17 mouse cellular contexts compared by ENCODE assay signal in the genomic region with DNA sequence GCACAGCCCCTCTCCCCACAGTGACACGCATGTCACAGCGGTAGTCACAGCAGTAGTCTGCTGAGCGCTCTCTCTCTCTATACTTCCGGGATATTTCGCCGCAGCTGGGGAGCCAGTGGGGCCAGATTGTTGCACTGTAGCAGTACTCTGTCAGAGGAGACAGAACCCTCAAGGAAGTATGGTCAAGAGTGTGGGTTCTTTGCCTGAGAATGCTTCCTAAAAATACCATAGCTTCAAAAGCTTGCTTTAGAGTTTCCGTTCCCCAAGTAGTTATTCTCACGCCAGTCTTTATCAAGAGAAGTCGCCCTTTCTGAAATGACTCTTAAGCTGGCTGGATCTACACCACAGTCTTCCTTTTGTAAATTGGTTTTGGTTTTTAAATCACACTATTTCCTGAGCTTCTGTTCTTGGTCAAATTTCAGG. TPM values are rescaled to one million over a fixed set of nuclear protein-coding genes. Genes with fewer than 3 reads are reported as not detected.
DNase-seq lines count a peak whose midpoint lies in the region; ATAC-seq and TF ChIP-seq lines count a peak whose summit lies in the region.
"Had no signal": no experiment of that assay in that cellular context is flagged by ENCODE, and none has a peak within 500 bp of the region (broad histone marks: within the 10 kb centered on the region; RNA-seq: fewer than 3 reads in every experiment).

No protein-coding gene starts in this region.

- H3K27ac ChIP-seq in lung, postnatal 0 days (ENCODE audit: low read length) = no peak overlapping the region
- peak overlapping the region; percentile 68 for H3K27ac ChIP-seq in bone marrow macrophage, adult 2 months (ENCODE audit: insufficient read depth, low read depth, low read length)
- H3K27ac ChIP-seq: embryonic facial prominence, embryonic 12.5 days; heart, adult 2 months; kidney, postnatal 0 days; limb, embryonic 13.5 days; lung, embryonic 15.5 days; stomach, postnatal 0 days had no signal

- no peak overlapping the region for H3K9ac ChIP-seq in lung, postnatal 0 days (replicated peaks; ENCODE audit: low read depth)
- H3K9ac ChIP-seq: embryonic facial prominence, embryonic 12.5 days; limb, embryonic 13.5 days; lung, embryonic 15.5 days had no signal

- H3K4me2 ChIP-seq in lung, postnatal 0 days (replicated peaks; ENCODE audit: low read depth, low read length) = no peak overlapping the region
- H3K4me2 ChIP-seq: embryonic facial prominence, embryonic 12.5 days; limb, embryonic 13.5 days; lung, embryonic 15.5 days had no signal

- no peak for TF ChIP-seq POLR2A in lung, adult 2 months (IDR thresholded peaks at IDR 0.05; ENCODE audit: borderline replicate concordance, extremely low read depth, low read depth, low read length)
- no peak for TF ChIP-seq POLR2A in bone marrow macrophage, adult 2 months (IDR thresholded peaks at IDR 0.05; ENCODE audit: borderline replicate concordance, low read depth, low read length)

- H3K9me3 ChIP-seq in lung, postnatal 0 days (ENCODE audit: low read length) = no peaks in the 10 kb centered on the region
- H3K9me3 ChIP-seq: embryonic facial prominence, embryonic 12.5 days; limb, embryonic 13.5 days; lung, embryonic 15.5 days had no signal

- H3K36me3 ChIP-seq in lung, postnatal 0 days (ENCODE audit: insufficient read depth, low read length) = peaks cover 62% of the 10 kb centered on the region

- DNase-seq in lung, postnatal 0 days (ENCODE audit: low spot score) = peak; percentile 5
- no peak for DNase-seq in lung, adult 2 months
- DNase-seq in naive thymus-derived CD4-positive, alpha-beta T cell, adult 2 months (ENCODE audit: low read depth) = peak; percentile 73
- peak; percentile 74 for DNase-seq in thymus, postnatal 25 days
- DNase-seq in cerebellum, adult 11-12 months = no peak
- no peak for DNase-seq in right cerebral cortex, postnatal 14 days
- DNase-seq in gastrocnemius, postnatal 36 days = no peak
- DNase-seq: cerebellum, postnatal 14 days; heart, adult 2 months; heart, postnatal 10 days had no signal

- H3K4me1 ChIP-seq in lung, postnatal 0 days (ENCODE audit: insufficient read depth, low read depth, low read length) = no peaks in the 10 kb centered on the region
- no peaks in the 10 kb centered on the region for H3K4me1 ChIP-seq in lung, adult 2 months (ENCODE audit: control insufficient read depth, insufficient read depth, low read length)
- H3K4me1 ChIP-seq in bone marrow macrophage, adult 2 months (ENCODE audit: control insufficient read depth, insufficient read depth, low read length) = peaks cover 27% of the 10 kb centered on the region
- H3K4me1 ChIP-seq: embryonic facial prominence, embryonic 12.5 days; limb, embryonic 13.5 days; lung, embryonic 15.5 days had no signal

- TF ChIP-seq EP300 in lung, postnatal 0 days (IDR thresholded peaks at IDR 0.05) = no peak

- WGBS in lung, postnatal 0 days = 92% methylated on average over 9 of the region's 9 CpGs
- whole genome bisulfite sequencing in lung, adult 2 months = 80% methylated on average over 9 of the region's 9 CpGs

- no peak overlapping the region for H3K4me3 ChIP-seq in lung, postnatal 0 days (ENCODE audit: low read depth, low read length)
- H3K4me3 ChIP-seq in lung, adult 2 months (replicated peaks; ENCODE audit: extremely low read depth, low read depth, low read length) = no peak overlapping the region
- peak overlapping the region; percentile 24 for H3K4me3 ChIP-seq in bone marrow macrophage, adult 2 months (ENCODE audit: insufficient read depth, low read length)
- H3K4me3 ChIP-seq: embryonic facial prominence, embryonic 12.5 days; heart, adult 2 months; limb, embryonic 13.5 days; lung, embryonic 15.5 days; myocyte had no signal

- no peak for ATAC-seq in lung, postnatal 0 days

- no peaks in the 10 kb centered on the region for H3K27me3 ChIP-seq in lung, postnatal 0 days (replicated peaks; ENCODE audit: insufficient read depth, low read length)
- H3K27me3 ChIP-seq: embryonic facial prominence, embryonic 12.5 days; limb, embryonic 13.5 days; lung, embryonic 15.5 days had no signal

- TF ChIP-seq CTCF in lung, postnatal 0 days (IDR thresholded peaks at IDR 0.05) = no peak
- no peak for TF ChIP-seq CTCF in lung, adult 2 months (IDR thresholded peaks at IDR 0.05; ENCODE audit: insufficient read depth, low read length)
- TF ChIP-seq CTCF in bone marrow macrophage, adult 2 months (IDR thresholded peaks at IDR 0.05; ENCODE audit: low read depth, low read length) = no peak

- intact Hi-C loops in gastrocnemius, postnatal 36 days (cut with DNase I) = no loop called here

RNA-seq across cellular contexts. Expression of a gene that starts 12.5 kb away (rescaled TPM):
- 70.7 and 72.5 TPM in 2 replicates for polyA plus RNA-seq in lung, postnatal 0 days (2015; fragmentation: Nextera tagmentation; extraction: Ambion mirVana)
- 62.8 and 88.7 TPM in 2 replicates for polyA plus RNA-seq in lung, adult 2 months (2012; rRNA removed)
- 86.0 and 92.0 TPM in 2 replicates for polyA plus RNA-seq in bone marrow macrophage, adult 2 months (2012; ENCODE audit: insufficient read depth, insufficient read length, missing spikeins)
- total RNA-seq in gastrocnemius, postnatal 36 days (2021) = 100 to 1,000 TPM; 286 to 336 TPM

RNA-seq across cellular contexts. Expression of a gene that starts 12.6 kb away (rescaled TPM):
- polyA plus RNA-seq in lung, postnatal 0 days (2015; fragmentation: Nextera tagmentation; extraction: Ambion mirVana) = 3.7 and 5.6 TPM in 2 replicates
- polyA plus RNA-seq in lung, adult 2 months (2012; rRNA removed) = 2.6 and 2.8 TPM in 2 replicates
- 1.4 and 3.1 TPM in 2 replicates for polyA plus RNA-seq in bone marrow macrophage, adult 2 months (2012; ENCODE audit: insufficient read depth, insufficient read length, missing spikeins)
- 1 to 10 TPM; 1.1 to 2.2 TPM for total RNA-seq in gastrocnemius, postnatal 36 days (2021)

RNA-seq across cellular contexts. Expression of a gene that starts 27.9 kb away (rescaled TPM):
- polyA plus RNA-seq in lung, postnatal 0 days (2015; fragmentation: Nextera tagmentation; extraction: Ambion mirVana) = 0.82 and 0.83 TPM in 2 replicates
- polyA plus RNA-seq in lung, adult 2 months (2012; rRNA removed) = 1.1 and 1.4 TPM in 2 replicates
- not detected in 2 replicates for polyA plus RNA-seq in bone marrow macrophage, adult 2 months (2012; ENCODE audit: insufficient read depth, insufficient read length, missing spikeins)
- 1 to 10 TPM in 1 of 2 experiments, under 1 TPM in 1; 0.64 to 1.1 TPM for total RNA-seq in gastrocnemius, postnatal 36 days (2021)

RNA-seq across cellular contexts. Expression of a gene that starts 54.5 kb away (rescaled TPM):
- 12.7 and 19.0 TPM in 2 replicates for polyA plus RNA-seq in lung, postnatal 0 days (2015; fragmentation: Nextera tagmentation; extraction: Ambion mirVana)
- polyA plus RNA-seq in lung, adult 2 months (2012; rRNA removed) = 3.0 and 3.6 TPM in 2 replicates
- 2.2 TPM in 2 replicates for polyA plus RNA-seq in bone marrow macrophage, adult 2 months (2012; ENCODE audit: insufficient read depth, insufficient read length, missing spikeins)
- 1 to 10 TPM; 1.2 to 1.9 TPM for total RNA-seq in gastrocnemius, postnatal 36 days (2021)

Comparison
In these comparisons a context has a peak if more than half of its experiments do, and no peak if none do; other contexts are left out.
1. DNase-seq: peak in lung, postnatal 0 days (single experiment), naive thymus-derived CD4-positive, alpha-beta T cell, adult 2 months (single experiment) and thymus, postnatal 25 days (single experiment); none in lung, adult 2 months (single experiment), cerebellum, adult 11-12 months (single experiment), right cerebral cortex, postnatal 14 days (single experiment) and gastrocnemius, postnatal 36 days (0 of 2).